Mouse (Mus musculus) CD8-positive naive resting alpha-beta T cell, adult 57 days (primary cell): Measurements from ENCODE around the gene Usp35. TPM values are rescaled to one million over a fixed set of nuclear protein-coding genes. Genes with fewer than 3 reads are reported as not detected.

Experiments
- total RNA-seq: library from RNA; stranded (reverse); gene quantifications from one replicate; pipeline ENCODE4 v1.2.4, GENCODE M21; 2023

The Usp35 gene
- total RNA-seq: 5.4 TPM

DNA sequence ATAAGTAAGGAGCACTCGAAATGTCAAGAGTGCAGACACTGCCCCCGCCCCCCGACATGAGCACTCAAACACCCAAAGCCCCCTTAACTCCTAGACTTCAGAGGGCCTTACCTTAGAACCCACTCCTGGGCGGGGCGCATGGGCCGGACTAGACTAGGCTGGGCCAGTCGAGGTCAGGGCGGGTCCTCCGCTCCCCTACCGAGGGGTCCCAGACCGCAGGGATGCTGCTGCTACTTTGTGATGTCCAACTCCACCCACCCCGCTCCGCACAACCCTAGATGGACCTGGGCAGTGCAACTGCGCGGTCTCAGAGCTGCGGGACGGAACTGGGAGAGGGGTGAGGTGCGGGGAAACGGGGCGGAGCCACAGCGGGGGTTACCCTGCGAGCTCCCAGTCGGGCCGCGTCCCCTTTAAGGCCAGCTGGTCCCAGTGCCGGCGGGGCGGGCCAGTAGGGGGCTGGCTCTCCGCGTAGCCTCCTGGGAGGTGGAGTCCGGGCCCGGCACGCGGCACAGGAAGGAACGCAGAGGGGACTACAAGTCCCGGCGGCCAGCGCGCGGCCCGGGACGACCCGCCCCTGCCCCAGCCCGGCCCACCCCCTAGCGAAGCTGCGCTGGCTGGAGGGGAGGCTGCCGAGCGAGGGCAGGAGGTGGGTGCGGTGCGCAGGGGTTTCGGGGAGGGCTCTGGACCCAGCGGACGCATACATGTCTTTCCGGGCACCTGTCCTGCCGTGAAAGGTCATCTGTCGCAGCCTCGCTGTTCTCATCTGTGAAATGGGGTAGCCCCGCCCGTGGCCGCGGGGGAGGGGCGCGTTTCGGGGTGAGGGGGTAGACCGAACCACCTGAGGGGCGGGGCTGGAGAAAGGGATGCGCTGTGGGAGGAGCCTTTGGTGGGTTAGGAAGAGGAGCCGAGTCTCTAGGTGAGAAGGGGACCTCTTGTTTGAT, at the start of gene Usp35, which contains the start of gene Kctd21:
Gene Usp35 (minus strand): TSS at position 295 of the 941 bp plus-strand sequence.
Gene Kctd21 (plus strand): TSS at position 602 of the 941 bp plus-strand sequence.

Other genes with a start within 250 kb of the Usp35 start
- 0.61 TPM for gene Kctd21, start 307 bp upstream of the Usp35 start, total RNA-seq
- gene Alg8, start 39.6 kb upstream of the Usp35 start, total RNA-seq: 10.7 TPM
- gene Ndufc2, start 68.0 kb upstream of the Usp35 start, total RNA-seq: 51.0 TPM
- gene Thrsp, start 85.7 kb upstream of the Usp35 start, total RNA-seq: not detected
- gene Kctd14, start 119.3 kb upstream of the Usp35 start, total RNA-seq: 0.21 TPM
- 43.1 TPM for gene Ints4, start 148.9 kb upstream of the Usp35 start, total RNA-seq
- gene Aamdc, start 247.5 kb upstream of the Usp35 start, total RNA-seq: 15.1 TPM
- gene Rsf1, start 247.9 kb upstream of the Usp35 start, total RNA-seq: 70.0 TPM